Mouse (Mus musculus): Measurements from ENCODE around the gene Ptpa. TPM values are rescaled to one million over a fixed set of nuclear protein-coding genes. Genes with fewer than 3 reads are reported as not detected.

Ptpa gene
- polyA plus RNA-seq, 1 experiment from 2014 or later = 71.4 TPM

DNA sequence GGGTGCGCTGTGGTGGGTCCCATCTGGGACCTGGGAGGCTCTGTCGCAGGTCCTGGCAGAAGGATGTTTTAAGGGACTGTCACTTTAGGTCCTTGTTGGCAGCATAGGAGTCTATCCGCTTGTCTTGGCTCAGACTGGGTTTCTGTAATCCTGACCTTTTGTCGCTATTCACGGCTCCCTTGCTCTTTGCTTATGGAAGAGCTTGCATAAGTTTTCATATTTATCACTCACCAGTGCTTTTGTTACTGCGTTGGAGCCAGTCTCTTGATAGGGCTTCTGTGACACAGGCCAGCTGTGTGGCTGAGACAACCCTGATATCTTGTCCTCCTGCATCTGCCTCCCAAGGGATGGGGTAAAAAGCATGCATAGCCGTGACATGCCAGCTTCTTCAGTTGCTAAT lies 36.5 kb upstream of the Ptpa start:
- no peak for TF ChIP-seq CTCF (IDR thresholded peaks at IDR 0.05; ENCODE audit: low read depth)
- no peak overlapping the region for H3K4me2 ChIP-seq (replicated peaks; ENCODE audit: low read depth)
- no peaks in the 10 kb centered on the region for H3K9me3 ChIP-seq (ENCODE audit: control insufficient read depth)
- H3K4me3 ChIP-seq (ENCODE audit: low read depth, low read length) = no peak overlapping the region
- peaks cover 76% of the 10 kb centered on the region for H3K36me3 ChIP-seq (ENCODE audit: control insufficient read depth, insufficient read depth)
- no peak overlapping the region for H3K27ac ChIP-seq (ENCODE audit: low read depth, low read length)
- H3K9ac ChIP-seq (ENCODE audit: low read depth, low read length) = no peak overlapping the region
- H3K27me3 ChIP-seq (replicated peaks; ENCODE audit: control insufficient read depth, insufficient read depth, low read length) = no peaks in the 10 kb centered on the region
- H3K4me1 ChIP-seq (replicated peaks; ENCODE audit: control insufficient read depth, insufficient read depth, low read length) = no peaks in the 10 kb centered on the region
- WGBS = 76% methylated on average over 7 of the region's 7 CpGs
- ATAC-seq = no peak

DNA sequence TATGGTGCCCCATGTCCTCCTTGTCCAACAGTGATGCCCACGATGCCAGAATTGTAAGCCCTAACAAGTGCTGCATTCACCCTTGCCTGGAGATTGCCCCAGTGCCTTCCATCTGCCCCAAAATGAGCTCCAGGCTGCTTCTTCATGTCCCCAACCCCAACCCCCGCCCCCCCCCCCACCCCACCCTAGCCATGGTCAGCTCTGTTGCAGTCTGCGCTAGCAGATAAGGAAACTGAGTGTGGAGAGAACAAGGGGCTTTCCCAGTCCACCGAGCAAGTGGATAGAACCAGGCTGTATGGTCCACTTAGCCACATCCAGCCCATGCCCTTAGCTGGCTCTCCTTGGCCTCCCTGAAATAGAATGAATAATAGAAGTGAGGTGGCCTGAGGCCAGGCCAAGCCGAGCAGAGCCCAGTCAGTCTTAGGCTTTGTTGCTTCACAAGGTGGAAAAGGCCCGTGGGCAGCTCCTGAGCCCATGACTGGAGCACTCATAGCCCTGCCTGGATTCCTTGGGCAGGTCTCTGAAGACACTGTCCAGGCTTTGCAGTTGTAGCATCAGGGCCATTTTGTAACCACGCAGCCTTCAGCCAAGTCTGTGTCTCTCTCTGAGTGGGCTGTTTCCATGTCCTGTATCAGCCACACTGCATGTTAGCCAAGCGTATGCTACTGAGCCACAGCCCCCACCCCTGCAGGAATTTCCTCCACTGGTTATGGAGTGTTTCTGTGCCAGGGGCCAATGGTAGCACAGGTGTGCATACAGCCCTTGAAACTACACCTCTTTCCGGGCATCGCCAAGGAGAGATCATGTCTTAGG lies 35.1 kb upstream of the Ptpa start:
- Histone ChIP-seq H3K4me3 (ENCODE audit: low read depth, low read length) (no peak overlapping the region), H3K4me1 (replicated peaks; ENCODE audit: control insufficient read depth, insufficient read depth, low read length) (no peaks in the 10 kb centered on the region), H3K9me3 (ENCODE audit: control insufficient read depth) (no peaks in the 10 kb centered on the region), H3K4me2 (replicated peaks; ENCODE audit: low read depth) (no peak overlapping the region), H3K36me3 (ENCODE audit: control insufficient read depth, insufficient read depth) (peaks cover 83% of the 10 kb centered on the region), H3K9ac (ENCODE audit: low read depth, low read length) (no peak overlapping the region), H3K27ac (ENCODE audit: low read depth, low read length) (no peak overlapping the region), H3K27me3 (replicated peaks; ENCODE audit: control insufficient read depth, insufficient read depth, low read length) (no peaks in the 10 kb centered on the region)
- 89% methylated on average over 10 of the region's 10 CpGs for WGBS
- no peak for TF ChIP-seq CTCF (IDR thresholded peaks at IDR 0.05; ENCODE audit: low read depth)
- ATAC-seq = no peak

GRCm38 (mm10) chr2:30381377-30381725 lies 34.5 kb upstream of the Ptpa start:
- no peaks in the 10 kb centered on the region for H3K27me3 ChIP-seq (replicated peaks; ENCODE audit: control insufficient read depth, insufficient read depth, low read length)
- H3K9ac ChIP-seq (ENCODE audit: low read depth, low read length) = no peak overlapping the region
- H3K4me2 ChIP-seq (replicated peaks; ENCODE audit: low read depth) = no peak overlapping the region
- TF ChIP-seq CTCF (IDR thresholded peaks at IDR 0.05; ENCODE audit: low read depth) = no peak
- H3K4me3 ChIP-seq (ENCODE audit: low read depth, low read length) = no peak overlapping the region
- no peaks in the 10 kb centered on the region for H3K9me3 ChIP-seq (ENCODE audit: control insufficient read depth)
- WGBS = 90% methylated on average over 4 of the region's 4 CpGs
- no peak for ATAC-seq
- peaks cover 78% of the 10 kb centered on the region for H3K36me3 ChIP-seq (ENCODE audit: control insufficient read depth, insufficient read depth)
- H3K4me1 ChIP-seq (replicated peaks; ENCODE audit: control insufficient read depth, insufficient read depth, low read length) = no peaks in the 10 kb centered on the region
- no peak overlapping the region for H3K27ac ChIP-seq (ENCODE audit: low read depth, low read length)

- ATAC-seq = no peak
- WGBS = 83% methylated on average over 5 of the region's 5 CpGs
- H3K4me3 ChIP-seq (ENCODE audit: low read depth, low read length) = no peak overlapping the region
- no peaks in the 10 kb centered on the region for H3K9me3 ChIP-seq (ENCODE audit: control insufficient read depth)
- H3K27me3 ChIP-seq (replicated peaks; ENCODE audit: control insufficient read depth, insufficient read depth, low read length) = no peaks in the 10 kb centered on the region
- peaks cover 46% of the 10 kb centered on the region for H3K36me3 ChIP-seq (ENCODE audit: control insufficient read depth, insufficient read depth)
- H3K9ac ChIP-seq (ENCODE audit: low read depth, low read length) = no peak overlapping the region
- H3K4me1 ChIP-seq (replicated peaks; ENCODE audit: control insufficient read depth, insufficient read depth, low read length) = no peaks in the 10 kb centered on the region
- H3K4me2 ChIP-seq (replicated peaks; ENCODE audit: low read depth) = no peak overlapping the region
- TF ChIP-seq CTCF (IDR thresholded peaks at IDR 0.05; ENCODE audit: low read depth) = no peak
- no peak overlapping the region for H3K27ac ChIP-seq (ENCODE audit: low read depth, low read length)
Measured at GRCm38 (mm10) chr2:30384814-30385213, 31.0 kb upstream of the Ptpa start.

GRCm38 (mm10) chr2:30385591-30385990 lies 30.2 kb upstream of the Ptpa start:
- Histone ChIP-seq H3K36me3 (ENCODE audit: control insufficient read depth, insufficient read depth) (peaks cover 46% of the 10 kb centered on the region), H3K9ac (ENCODE audit: low read depth, low read length) (no peak overlapping the region), H3K4me2 (replicated peaks; ENCODE audit: low read depth) (no peak overlapping the region), H3K27ac (ENCODE audit: low read depth, low read length) (no peak overlapping the region), H3K4me1 (replicated peaks; ENCODE audit: control insufficient read depth, insufficient read depth, low read length) (no peaks in the 10 kb centered on the region), H3K4me3 (ENCODE audit: low read depth, low read length) (no peak overlapping the region), H3K9me3 (ENCODE audit: control insufficient read depth) (no peaks in the 10 kb centered on the region), H3K27me3 (replicated peaks; ENCODE audit: control insufficient read depth, insufficient read depth, low read length) (no peaks in the 10 kb centered on the region)
- no peak for ATAC-seq
- TF ChIP-seq CTCF (IDR thresholded peaks at IDR 0.05; ENCODE audit: low read depth) = no peak
- 79% methylated on average over 4 of the region's 4 CpGs for WGBS

DNA sequence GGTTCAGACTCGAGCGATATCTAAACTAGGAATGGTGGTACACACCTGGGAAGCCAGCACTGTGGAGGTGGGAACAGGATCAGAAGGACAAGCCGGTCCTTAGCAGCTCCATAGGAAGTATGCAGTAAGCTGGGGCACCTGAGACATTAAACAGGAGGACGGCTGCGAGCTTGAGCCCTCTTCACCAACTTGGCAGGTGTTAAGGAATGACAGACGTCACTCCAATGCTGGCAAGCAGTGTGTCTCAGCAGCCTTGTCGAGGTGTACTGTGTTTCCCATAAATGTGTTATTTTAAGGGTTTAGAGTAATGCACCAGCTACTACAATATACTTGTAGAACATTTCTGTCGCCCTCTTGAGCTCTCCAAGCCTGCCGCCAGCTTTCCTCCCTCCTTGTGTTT lies 28.9 kb upstream of the Ptpa start:
- Histone ChIP-seq H3K4me3 (ENCODE audit: low read depth, low read length) (no peak overlapping the region), H3K36me3 (ENCODE audit: control insufficient read depth, insufficient read depth) (peaks cover 39% of the 10 kb centered on the region), H3K4me1 (replicated peaks; ENCODE audit: control insufficient read depth, insufficient read depth, low read length) (no peaks in the 10 kb centered on the region), H3K4me2 (replicated peaks; ENCODE audit: low read depth) (no peak overlapping the region), H3K27me3 (replicated peaks; ENCODE audit: control insufficient read depth, insufficient read depth, low read length) (no peaks in the 10 kb centered on the region), H3K9me3 (ENCODE audit: control insufficient read depth) (no peaks in the 10 kb centered on the region), H3K9ac (ENCODE audit: low read depth, low read length) (no peak overlapping the region), H3K27ac (ENCODE audit: low read depth, low read length) (no peak overlapping the region)
- WGBS = 85% methylated on average over 9 of the region's 9 CpGs
- no peak for ATAC-seq
- no peak for TF ChIP-seq CTCF (IDR thresholded peaks at IDR 0.05; ENCODE audit: low read depth)

Data from intestine, postnatal 0 days (tissue).